Mouse (Mus musculus) cerebellum, adult 2 months (tissue): ENCODE results near the gene Tal1.

Experiments used
- CTCF ChIP-seq: fragments of 200-500 bp; IDR thresholded peaks from 2 replicates; pipeline ENCODE4 v1.5.1; 2011; ENCODE audit warnings: low read depth, mild to moderate bottlenecking, control low read depth, low read length, moderate library complexity, borderline replicate concordance; ENCODE audit not compliant: insufficient read depth
- POLR2A ChIP-seq: fragments of 200-500 bp; IDR thresholded peaks from 2 replicates; pipeline ENCODE4 v1.6.1; 2011; ENCODE audit warnings: low read length, control low read depth, borderline replicate concordance; ENCODE audit not compliant: insufficient read depth

DNA sequence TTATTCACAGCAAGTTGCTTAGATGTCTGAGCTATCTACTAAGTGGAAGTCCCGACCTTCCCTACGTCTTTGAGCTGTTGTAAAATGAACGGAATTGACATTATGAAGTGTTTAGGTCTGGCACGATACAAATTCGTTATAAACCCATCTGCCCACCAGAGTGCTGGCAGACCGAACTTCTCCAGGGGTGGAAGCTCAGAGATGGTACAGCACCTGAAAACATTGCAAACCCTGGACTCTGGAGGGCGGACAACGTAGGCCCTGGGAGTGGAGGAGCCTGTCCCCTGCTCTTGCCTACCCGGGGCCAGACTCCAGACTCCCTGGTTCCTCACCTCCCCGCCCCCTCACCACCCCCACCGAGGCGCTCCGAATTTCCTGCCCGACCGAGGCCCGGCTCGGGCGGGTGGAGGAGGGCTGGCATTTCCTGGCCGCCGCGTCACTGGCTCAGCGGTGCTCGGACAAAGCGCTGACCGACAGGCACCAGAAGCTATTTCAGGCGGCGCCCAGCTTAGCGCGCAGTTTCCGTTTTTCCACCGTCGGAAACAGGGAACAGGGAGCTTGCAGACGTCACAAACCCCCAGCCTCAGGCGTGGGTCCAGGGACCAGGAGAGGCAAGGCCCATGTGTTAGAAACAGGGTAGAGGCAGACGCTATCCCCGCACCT lies 3.8 kb upstream of the Tal1 start:
- TF ChIP-seq CTCF (no peak), POLR2A (no peak)
